Mouse (Mus musculus) testis, adult 2 months (tissue): ENCODE measurements around the gene Ptchd1.

Experiments used
- CTCF ChIP-seq: fragments of 200-500 bp; IDR thresholded peaks from 2 replicates; pipeline ENCODE4 v1.5.1; 2012; ENCODE audit warnings: low read depth, mild to moderate bottlenecking, inconsistent platforms, low read length, moderate library complexity; ENCODE audit not compliant: control insufficient read depth, insufficient read depth, insufficient replicate concordance
- POLR2A ChIP-seq: fragments of 200-500 bp; IDR thresholded peaks from 2 replicates; pipeline ENCODE4 v1.6.1; 2012; ENCODE audit warnings: low read depth, mild to moderate bottlenecking, inconsistent platforms, low read length, moderate library complexity; ENCODE audit not compliant: control insufficient read depth

DNA sequence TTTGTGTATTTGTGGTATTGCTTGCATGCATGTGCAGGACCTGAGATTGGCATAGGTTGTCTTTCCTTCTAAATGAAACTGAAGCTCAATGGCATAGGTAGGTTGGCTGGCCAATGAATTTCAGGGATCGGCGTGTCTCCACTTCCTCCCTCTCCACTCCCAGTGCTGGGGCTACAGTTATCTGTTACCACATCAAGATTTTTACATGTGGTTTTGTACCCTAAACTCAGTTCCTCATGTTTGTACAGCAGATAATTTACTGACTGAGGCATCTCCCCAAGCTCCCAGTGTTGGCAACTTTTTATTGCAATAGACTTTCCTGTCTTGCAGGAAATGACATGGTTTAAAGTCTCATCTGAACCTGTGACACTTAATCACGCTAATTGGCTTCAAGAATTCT, 22.4 kb upstream of the Ptchd1 start:
- no peak for TF ChIP-seq CTCF
- TF ChIP-seq POLR2A, result no peak
